18 mouse cellular contexts compared by ENCODE assay signal in genomic region chr14:59876525-59876924, GRCm38 (mm10).
DNase-seq lines count a peak whose midpoint lies in the region; ATAC-seq and TF ChIP-seq lines count a peak whose summit lies in the region.
"Had no signal": no experiment of that assay in that cellular context is flagged by ENCODE, and none has a peak within 500 bp of the region (broad histone marks: within the 10 kb centered on the region; RNA-seq: fewer than 3 reads in every experiment).

No protein-coding gene starts in this region.

- no peak overlapping the region for H3K27ac ChIP-seq in intestine, postnatal 0 days (ENCODE audit: low read depth, low read length)
- H3K27ac ChIP-seq in intestine, embryonic 15.5 days: no peak overlapping the region
- H3K27ac ChIP-seq in midbrain, postnatal 0 days (ENCODE audit: low read depth, low read length): no peak overlapping the region
- H3K27ac ChIP-seq in midbrain, embryonic 15.5 days: no peak overlapping the region
- no peak overlapping the region for H3K27ac ChIP-seq in stomach, postnatal 0 days (replicated peaks)
- H3K27ac ChIP-seq: forebrain, embryonic 10.5 days had no signal

- no peak overlapping the region for H3K9ac ChIP-seq in intestine, postnatal 0 days (ENCODE audit: low read depth, low read length)
- no peak overlapping the region for H3K9ac ChIP-seq in intestine, embryonic 15.5 days
- H3K9ac ChIP-seq in midbrain, postnatal 0 days (replicated peaks; ENCODE audit: low read length, poor library complexity, severe bottlenecking): no peak overlapping the region
- H3K9ac ChIP-seq in midbrain, embryonic 15.5 days: no peak overlapping the region
- no peak overlapping the region for H3K9ac ChIP-seq in stomach, postnatal 0 days (ENCODE audit: low read length)

- H3K4me3 ChIP-seq in intestine, postnatal 0 days (ENCODE audit: low read depth, low read length): no peak overlapping the region
- H3K4me3 ChIP-seq in intestine, embryonic 15.5 days (replicated peaks): no peak overlapping the region
- no peak overlapping the region for H3K4me3 ChIP-seq in midbrain, postnatal 0 days (ENCODE audit: low read depth, low read length)
- no peak overlapping the region for H3K4me3 ChIP-seq in midbrain, embryonic 15.5 days
- H3K4me3 ChIP-seq in stomach, postnatal 0 days (ENCODE audit: low read depth, low read length): no peak overlapping the region
- H3K4me3 ChIP-seq: forebrain, embryonic 10.5 days had no signal

- CTCF ChIA-PET in Patski (lab: Charles Lee): no interaction called here

- 78% methylated on average over 2 of the region's 2 CpGs for WGBS in intestine, postnatal 0 days
- WGBS in intestine, embryonic 15.5 days: 86% methylated on average over 2 of the region's 2 CpGs
- WGBS in midbrain, postnatal 0 days: 81% methylated on average over 2 of the region's 2 CpGs
- 92% methylated on average over 2 of the region's 2 CpGs for WGBS in midbrain, embryonic 15.5 days
- WGBS in stomach, postnatal 0 days: 80% methylated on average over 2 of the region's 2 CpGs

- in situ Hi-C loops in Patski (cut with MboI; ENCODE audit: low pct_unique_long_range_greater_than_20kb): no loop called here

- no peaks in the 10 kb centered on the region for H3K9me3 ChIP-seq in intestine, postnatal 0 days (ENCODE audit: control insufficient read depth)
- no peaks in the 10 kb centered on the region for H3K9me3 ChIP-seq in intestine, embryonic 15.5 days
- no peaks in the 10 kb centered on the region for H3K9me3 ChIP-seq in midbrain, postnatal 0 days (ENCODE audit: low read length)
- no peaks in the 10 kb centered on the region for H3K9me3 ChIP-seq in midbrain, embryonic 15.5 days
- H3K9me3 ChIP-seq in stomach, postnatal 0 days (ENCODE audit: control insufficient read depth, low read length): no peaks in the 10 kb centered on the region
- H3K9me3 ChIP-seq: forebrain, embryonic 10.5 days had no signal

- H3K4me1 ChIP-seq in intestine, postnatal 0 days (replicated peaks; ENCODE audit: control insufficient read depth, insufficient read depth, low read length): no peaks in the 10 kb centered on the region
- 0 out of 2 replicates have a peak, but pooled peaks cover 7% of the 10 kb centered on the region for H3K4me1 ChIP-seq in intestine, embryonic 15.5 days (replicated peaks)
- H3K4me1 ChIP-seq in midbrain, postnatal 0 days (ENCODE audit: insufficient read depth, low read length): no peaks in the 10 kb centered on the region
- H3K4me1 ChIP-seq in midbrain, embryonic 15.5 days: no peaks in the 10 kb centered on the region
- no peaks in the 10 kb centered on the region for H3K4me1 ChIP-seq in stomach, postnatal 0 days (replicated peaks; ENCODE audit: control insufficient read depth, insufficient read depth)
- H3K4me1 ChIP-seq: forebrain, embryonic 10.5 days had no signal

- no peak for ATAC-seq in intestine, postnatal 0 days
- ATAC-seq in intestine, embryonic 15.5 days: no peak
- no peak for ATAC-seq in midbrain, postnatal 0 days (ENCODE audit: low FRiP score)
- no peak for ATAC-seq in midbrain, embryonic 15.5 days (replicated peaks)
- ATAC-seq in Patski: no peak
- ATAC-seq in stomach, postnatal 0 days (ENCODE audit: low FRiP score, low TSS enrichment): no peak
- ATAC-seq: hindbrain, embryonic 16.5 days had no signal

- POLR2A ChIA-PET in Patski (lab: Charles Lee): no interaction called here

- peak; percentile 39 for TF ChIP-seq CTCF in intestine, postnatal 0 days (IDR thresholded peaks at IDR 0.05; ENCODE audit: low read depth)
- peak; percentile 33; the same call in 1 of the 2 replicates for TF ChIP-seq CTCF in midbrain, postnatal 0 days (IDR thresholded peaks at IDR 0.05)
- peak; percentile 28 for TF ChIP-seq CTCF in Patski (IDR thresholded peaks at IDR 0.05)
- TF ChIP-seq CTCF in stomach, postnatal 0 days (IDR thresholded peaks at IDR 0.05; ENCODE audit: low read depth): peak; percentile 44

- no peaks in the 10 kb centered on the region for H3K27me3 ChIP-seq in intestine, postnatal 0 days (replicated peaks; ENCODE audit: control insufficient read depth, insufficient read depth, low read length)
- H3K27me3 ChIP-seq in intestine, embryonic 15.5 days (replicated peaks): no peaks in the 10 kb centered on the region
- no peaks in the 10 kb centered on the region for H3K27me3 ChIP-seq in midbrain, postnatal 0 days (ENCODE audit: insufficient read depth, low read length)
- H3K27me3 ChIP-seq in midbrain, embryonic 15.5 days (replicated peaks): no peaks in the 10 kb centered on the region
- H3K27me3 ChIP-seq in Patski: peaks cover 9% of the 10 kb centered on the region
- H3K27me3 ChIP-seq in stomach, postnatal 0 days (ENCODE audit: control insufficient read depth, insufficient read depth, low read length): no peaks in the 10 kb centered on the region

- no peak for DNase-seq in midbrain, postnatal 0 days (ENCODE audit: low spot score)
- DNase-seq in Patski (ENCODE audit: low read depth, low spot score): no peak
- DNase-seq in stomach, postnatal 0 days (ENCODE audit: low spot score): no peak
- no peak for DNase-seq in left cerebral cortex, adult 9 months (ENCODE audit: low spot score in 2 of 2)
- DNase-seq: adrenal gland, postnatal 25 days; cerebellum, adult 11-12 months; heart, adult 11 months; heart, postnatal 36 days; kidney, adult 2 months; kidney, postnatal 25 days; lung, adult 18-20 months; retina, postnatal 1 day; thymus, postnatal 36 days had no signal

- no peaks in the 10 kb centered on the region for H3K36me3 ChIP-seq in intestine, postnatal 0 days (ENCODE audit: control insufficient read depth, insufficient read depth)
- H3K36me3 ChIP-seq in intestine, embryonic 15.5 days: no peaks in the 10 kb centered on the region
- H3K36me3 ChIP-seq in midbrain, postnatal 0 days (ENCODE audit: insufficient read depth, low read length): no peaks in the 10 kb centered on the region
- H3K36me3 ChIP-seq in midbrain, embryonic 15.5 days (replicated peaks): no peaks in the 10 kb centered on the region
- no peaks in the 10 kb centered on the region for H3K36me3 ChIP-seq in stomach, postnatal 0 days (ENCODE audit: control insufficient read depth, insufficient read depth, low read length)
- H3K36me3 ChIP-seq: forebrain, embryonic 10.5 days had no signal

- no peak for TF ChIP-seq EP300 in stomach, postnatal 0 days (optimal IDR thresholded peaks at IDR 0.05)

- H3K4me2 ChIP-seq in intestine, postnatal 0 days (replicated peaks; ENCODE audit: low read depth): no peak overlapping the region
- H3K4me2 ChIP-seq in intestine, embryonic 15.5 days (replicated peaks): no peak overlapping the region
- no peak overlapping the region for H3K4me2 ChIP-seq in midbrain, postnatal 0 days (ENCODE audit: low read depth, low read length, poor library complexity, severe bottlenecking)
- no peak overlapping the region for H3K4me2 ChIP-seq in midbrain, embryonic 15.5 days
- H3K4me2 ChIP-seq in stomach, postnatal 0 days (replicated peaks; ENCODE audit: low read depth): no peak overlapping the region
